Mouse (Mus musculus) brain, adult 2 months (tissue): ENCODE results near the gene Gm14632.
"Not testable (repeated sequence)": the region's sequence is repeated elsewhere in the genome, so short reads cannot be mapped to it uniquely, and the experiment has no call there.

Experiments used
- DNase-seq: peaks from one replicate; pipeline ENCODE4 v3.0.0; 2011; ENCODE audit warnings: low read depth, low spot score

The Gm14632 gene

GRCm38 (mm10) chrX:30329472-30329871 is at the start of gene Gm14632:
Gene Gm14632, plus strand, starts transcription at chrX:30329772.
- not testable (repeated sequence) for DNase-seq
